29 mouse cellular contexts compared by ENCODE assay signal in the genomic region with DNA sequence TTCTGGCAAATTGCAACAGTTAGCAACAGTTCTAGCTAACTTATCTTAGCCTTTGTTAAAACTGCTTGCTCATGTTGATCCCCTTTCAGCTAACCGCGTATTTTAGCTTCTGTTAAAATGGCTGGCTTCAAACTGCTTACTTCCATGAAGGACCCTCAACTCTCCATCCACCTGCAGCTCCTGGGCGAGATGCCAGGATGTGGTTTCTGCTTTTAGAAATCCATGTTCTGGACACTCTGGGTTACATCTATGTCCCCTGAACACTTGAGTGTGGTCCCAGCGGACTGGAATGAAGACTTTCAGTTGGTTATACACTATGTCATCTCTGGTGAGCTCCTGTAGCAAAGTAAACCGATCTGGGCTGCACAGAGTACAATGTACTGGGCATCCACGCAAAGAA. TPM values are rescaled to one million over a fixed set of nuclear protein-coding genes. Genes with fewer than 3 reads are reported as not detected.
"Had no signal": no experiment of that assay in that cellular context is flagged by ENCODE, and none has a peak within 500 bp of the region (broad histone marks: within the 10 kb centered on the region; RNA-seq: fewer than 3 reads in every experiment).

No protein-coding gene starts in this region.

- H3K27me3 ChIP-seq: heart, embryonic 12.5 days; hindbrain, embryonic 12.5 days; intestine, embryonic 15.5 days; limb, embryonic 12.5 days; liver, embryonic 13.5 days had no signal

- ATAC-seq: hindbrain, embryonic 16.5 days; inflammation-experienced regulatory T-cells, adult 6 months; intestine, embryonic 15.5 days; intestine, postnatal 0 days had no signal

- H3K4me3 ChIP-seq: gastrocnemius, adult 2 months; heart, embryonic 10.5 days; heart, embryonic 12.5 days; hindbrain, embryonic 10.5 days; hindbrain, embryonic 12.5 days; intestine, embryonic 15.5 days; layer of hippocampus, adult 2 months; left cerebral cortex, adult 2 months; limb, embryonic 10.5 days; limb, embryonic 12.5 days; liver, embryonic 13.5 days had no signal

- H3K36me3 ChIP-seq: heart, embryonic 10.5 days; heart, embryonic 12.5 days; hindbrain, embryonic 10.5 days; hindbrain, embryonic 12.5 days; intestine, embryonic 15.5 days; limb, embryonic 10.5 days; limb, embryonic 12.5 days; liver, embryonic 13.5 days had no signal

- H3K9me3 ChIP-seq: heart, embryonic 10.5 days; heart, embryonic 12.5 days; hindbrain, embryonic 10.5 days; hindbrain, embryonic 12.5 days; intestine, embryonic 15.5 days; limb, embryonic 10.5 days; limb, embryonic 12.5 days; liver, embryonic 13.5 days had no signal

- H3K27ac ChIP-seq: heart, embryonic 10.5 days; hindbrain, embryonic 10.5 days; hindbrain, embryonic 12.5 days; hindbrain, embryonic 14.5 days; intestine, embryonic 15.5 days; layer of hippocampus, adult 2 months; left cerebral cortex, adult 2 months; limb, embryonic 10.5 days; limb, embryonic 12.5 days; liver, embryonic 13.5 days had no signal

- H3K9ac ChIP-seq: heart, embryonic 12.5 days; hindbrain, embryonic 12.5 days; hindbrain, embryonic 14.5 days; intestine, embryonic 15.5 days; limb, embryonic 12.5 days; liver, embryonic 13.5 days had no signal

- DNase-seq: gastrocnemius, adult 2 months; gastrocnemius, postnatal 10 days; gastrocnemius, postnatal 25 days; heart, adult 18-20 months; heart, postnatal 10 days; heart, postnatal 4 days; kidney, postnatal 4 days; liver; liver, embryonic 13.5 days had no signal

- H3K4me2 ChIP-seq: heart, embryonic 12.5 days; hindbrain, embryonic 12.5 days; hindbrain, embryonic 14.5 days; intestine, embryonic 15.5 days; limb, embryonic 12.5 days; liver, embryonic 11.5 days; liver, embryonic 13.5 days had no signal

- H3K4me1 ChIP-seq: hindbrain, embryonic 10.5 days; hindbrain, embryonic 12.5 days had no signal

RNA-seq across cellular contexts. Expression of gene Gm10428, which starts 59.4 kb away (rescaled TPM):
- polyA plus RNA-seq: frontal cortex, adult 2 months; heart, embryonic 10.5 days; heart, embryonic 12.5 days; heart, embryonic 14.5 days; heart, embryonic 16.5 days; hindbrain, embryonic 10.5 days; hindbrain, embryonic 12.5 days; hindbrain, embryonic 14.5 days; hindbrain, embryonic 16.5 days; inflammation-experienced regulatory T-cells, adult 6 months; intestine, embryonic 15.5 days; intestine, postnatal 0 days; kidney, embryonic 14.5 days; kidney, embryonic 16.5 days; limb, embryonic 10.5 days; limb, embryonic 12.5 days; limb, embryonic 14.5 days; liver, embryonic 11.5 days; liver, embryonic 13.5 days had no signal
